Mouse (Mus musculus) kidney, postnatal 25 days (tissue): ENCODE data around the gene Jrkl.

Experiments used
- DNase-seq, 2 experiments: peaks; one replicate each; pipeline ENCODE4 v3.0.0; 2021; ENCODE audit warnings: mixed read lengths in 2 of 2

Jrkl gene

DNA sequence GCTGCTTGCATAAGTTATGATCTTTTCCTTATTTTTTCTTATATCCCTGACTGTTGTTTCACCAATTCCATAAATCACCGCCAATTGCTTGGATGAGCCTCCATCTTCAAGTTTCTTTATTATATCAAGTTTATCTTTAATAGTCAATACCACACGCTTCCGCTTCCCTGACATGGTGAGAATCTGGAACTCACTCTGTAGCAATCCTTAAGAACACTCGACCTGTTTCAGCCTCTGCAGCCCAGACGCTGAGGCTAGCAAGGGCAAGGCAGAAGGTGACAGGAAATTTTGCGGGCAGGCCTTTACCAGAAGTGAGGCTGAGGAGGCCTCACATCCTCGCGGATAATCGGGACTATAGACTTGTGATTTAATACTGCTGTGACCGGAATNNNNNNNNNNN lies at the start of gene Jrkl:
TSS of gene Jrkl (minus strand) at position 349 of the 400 bp plus-strand sequence.
- DNase-seq: peak; percentile 24 to 52

DNA sequence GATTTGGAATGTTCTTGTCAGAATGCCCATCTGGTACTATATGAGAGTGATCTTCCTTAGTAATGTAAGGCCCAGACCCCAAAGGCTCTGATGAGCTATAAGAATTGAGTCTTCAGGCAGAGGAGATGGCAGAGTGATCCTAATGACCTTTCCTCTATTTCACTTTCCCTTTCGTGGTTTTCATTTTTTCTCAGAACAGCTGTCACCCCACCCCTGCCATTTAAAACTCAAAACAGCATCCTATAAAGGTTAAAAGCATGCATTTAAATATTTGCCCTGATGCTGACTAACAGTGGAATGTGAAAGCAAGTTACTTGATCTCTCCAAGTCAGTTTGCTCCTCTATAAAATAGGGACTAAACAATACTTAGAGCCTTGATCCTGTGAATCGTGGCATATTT lies 41.9 kb upstream of the Jrkl start:
- DNase-seq: no peak

- DNase-seq: no peak
These were observed 27.6 kb upstream of the Jrkl start for GRCm38 (mm10) chr9:13273219-13273618.

DNA sequence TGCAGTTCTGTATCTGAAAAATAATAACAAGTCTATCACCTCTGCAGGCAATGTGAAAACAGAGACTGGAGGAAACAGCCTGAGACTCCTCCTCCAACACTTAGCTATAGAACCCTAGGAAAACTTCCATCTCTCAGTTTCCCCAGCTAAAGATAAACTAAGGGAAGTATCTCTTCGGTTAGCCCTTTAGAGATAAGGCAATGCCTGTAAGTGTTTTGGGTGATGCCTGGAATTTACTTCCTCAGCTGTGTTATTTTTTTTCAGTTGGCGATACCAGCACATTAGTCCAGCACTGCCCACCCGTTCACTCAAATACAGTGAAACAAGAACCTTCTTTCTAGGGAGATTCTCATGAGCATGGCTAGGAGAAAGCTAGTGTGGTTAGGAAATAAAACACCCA lies 15.4 kb upstream of the Jrkl start:
- no peak for DNase-seq

GRCm38 (mm10) chr9:13258173-13258572 lies 12.5 kb upstream of the Jrkl start:
- DNase-seq: no peak

DNA sequence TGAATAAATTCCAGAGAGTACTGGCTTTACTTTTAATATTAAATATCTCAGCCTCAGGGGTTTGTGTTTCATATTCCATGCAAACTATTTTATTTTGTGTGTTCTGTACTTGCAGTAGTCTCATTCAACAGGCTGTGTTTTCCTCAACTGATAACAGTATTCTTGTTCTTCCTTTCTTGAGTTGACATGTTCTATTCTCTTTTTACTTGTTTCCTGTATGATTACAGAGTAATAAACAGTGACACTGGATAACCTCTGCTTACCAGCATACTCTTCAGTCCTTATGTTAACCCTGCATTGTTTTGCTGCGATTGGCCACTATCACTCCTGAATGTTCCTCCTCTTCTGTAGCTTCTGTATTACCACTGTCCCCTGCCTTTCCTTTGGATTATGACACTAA lies 11.1 kb upstream of the Jrkl start:
- no peak for DNase-seq

DNA sequence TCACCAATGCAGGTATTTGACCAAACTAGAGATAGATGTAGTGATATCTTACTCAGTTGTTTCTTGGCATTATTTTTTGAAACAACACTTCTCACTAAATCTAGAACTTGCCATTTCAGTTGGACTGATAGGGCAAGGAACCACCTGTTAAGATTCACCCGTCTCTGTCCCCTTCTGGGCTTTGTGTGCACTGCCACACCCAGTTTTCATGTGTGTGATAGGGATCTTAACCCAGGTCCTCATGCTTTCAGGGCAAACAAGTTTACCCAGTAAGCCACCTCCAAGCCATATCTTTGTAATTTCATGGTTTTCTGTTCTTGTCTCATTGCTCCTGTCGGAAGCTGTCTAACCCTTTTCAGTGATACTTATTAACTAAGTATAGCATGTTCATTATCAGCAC lies 5.6 kb upstream of the Jrkl start:
- no peak for DNase-seq

GRCm38 (mm10) chr9:13248104-13248503 lies 2.5 kb upstream of the Jrkl start:
- no peak for DNase-seq

GRCm38 (mm10) chr9:13246815-13247638 lies 1.4 kb upstream of the Jrkl start, which contains the start of gene Ccdc82:
Gene Ccdc82 (plus strand): TSS chr9:13246955.
- DNase-seq: peak; percentile 97 to 98

GRCm38 (mm10) chr9:13242321-13242720 lies 3.3 kb downstream of the Jrkl start:
- no peak for DNase-seq

DNA sequence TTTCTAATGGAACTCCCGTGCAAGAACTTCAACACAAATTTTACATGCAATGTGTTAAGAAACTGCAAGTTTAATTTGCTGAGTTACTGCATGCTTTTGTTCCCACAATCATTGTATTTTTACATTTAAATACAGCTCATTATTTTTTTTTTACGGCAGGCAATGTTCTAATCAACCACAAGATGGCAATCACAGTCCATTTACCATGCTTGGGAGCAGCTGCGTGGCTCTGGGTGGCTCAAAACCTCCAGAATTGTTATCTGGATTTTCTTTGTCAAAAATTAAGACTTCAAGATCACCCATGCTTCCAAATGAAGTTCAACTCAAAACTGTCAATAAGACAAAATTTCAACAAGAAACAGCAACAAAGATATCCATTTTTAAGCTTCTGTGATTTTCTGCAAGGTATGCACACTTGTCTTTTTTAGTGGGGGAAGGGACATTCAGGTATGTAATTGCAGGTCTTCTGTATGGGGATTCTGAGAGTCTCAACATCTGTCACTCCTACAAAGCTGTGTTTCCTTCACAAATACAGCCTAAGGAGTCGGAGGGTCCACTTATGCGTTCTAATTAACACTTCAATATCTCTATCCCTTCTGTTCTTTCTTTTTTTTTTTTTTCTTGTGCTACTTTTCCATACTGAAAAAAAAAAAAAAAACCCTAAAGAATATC lies 13.9 kb downstream of the Jrkl start:
- peak; percentile 24 to 41 for DNase-seq

DNA sequence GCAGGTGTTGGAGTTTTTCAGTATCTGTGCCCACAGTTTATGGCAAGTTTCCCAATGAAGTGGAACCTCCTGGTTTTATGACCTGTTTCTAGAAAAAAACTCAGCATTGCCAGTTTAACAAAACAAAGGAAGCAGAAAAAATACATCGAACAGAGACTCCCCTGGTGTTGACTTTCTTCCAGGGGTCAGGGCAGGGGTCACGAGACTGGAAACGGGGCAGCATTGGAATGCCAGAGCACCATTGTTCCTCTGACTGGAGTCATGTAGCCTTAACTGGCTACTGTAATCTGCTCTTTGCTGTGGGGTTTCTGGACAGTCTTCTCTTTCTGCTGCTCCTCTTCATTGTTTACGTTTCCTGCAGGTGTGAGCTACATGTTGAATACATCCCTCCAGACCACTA lies 15.1 kb downstream of the Jrkl start:
- no peak for DNase-seq

DNA sequence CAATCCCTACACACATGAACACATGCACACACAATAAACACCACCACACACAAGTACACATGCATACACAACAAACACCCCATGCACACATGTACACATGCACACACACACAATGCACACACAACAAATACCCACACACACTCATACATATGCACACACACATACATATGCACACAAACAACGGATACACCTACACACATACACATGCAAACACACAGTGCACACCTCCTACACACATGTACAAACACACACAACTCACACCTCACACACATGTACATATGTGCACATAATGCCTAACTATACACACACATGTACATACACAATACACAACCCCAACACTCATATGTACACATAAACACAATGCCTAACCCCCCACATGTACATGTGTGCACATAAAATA lies 19.8 kb downstream of the Jrkl start:
- no peak for DNase-seq

DNA sequence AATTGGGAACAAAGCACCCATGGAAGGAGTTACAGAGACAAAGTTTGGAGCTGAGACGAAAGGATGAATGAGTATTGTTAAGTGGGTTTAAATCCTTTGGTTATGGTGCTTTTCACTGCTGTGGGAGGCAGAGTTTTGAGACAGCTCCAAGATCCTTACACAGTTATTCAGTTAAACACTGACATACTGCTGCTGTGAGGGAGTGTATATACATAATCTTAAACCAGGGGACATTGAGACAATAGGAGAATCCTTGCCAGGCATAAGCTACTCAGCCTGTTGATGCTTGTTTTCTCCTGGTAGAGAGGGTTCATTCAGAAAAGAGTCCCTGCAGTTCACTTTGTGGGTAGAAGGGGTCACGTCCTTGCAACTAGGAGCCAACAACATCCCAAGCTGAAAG lies 39.3 kb downstream of the Jrkl start:
- no peak for DNase-seq

- DNase-seq: no peak
These were observed 41.9 kb downstream of the Jrkl start for GRCm38 (mm10) chr9:13203681-13204080.

GRCm38 (mm10) chr9:13203109-13203508 lies 42.5 kb downstream of the Jrkl start:
- no peak for DNase-seq

GRCm38 (mm10) chr9:13200079-13200478 lies 45.5 kb downstream of the Jrkl start:
- DNase-seq: no peak

DNA sequence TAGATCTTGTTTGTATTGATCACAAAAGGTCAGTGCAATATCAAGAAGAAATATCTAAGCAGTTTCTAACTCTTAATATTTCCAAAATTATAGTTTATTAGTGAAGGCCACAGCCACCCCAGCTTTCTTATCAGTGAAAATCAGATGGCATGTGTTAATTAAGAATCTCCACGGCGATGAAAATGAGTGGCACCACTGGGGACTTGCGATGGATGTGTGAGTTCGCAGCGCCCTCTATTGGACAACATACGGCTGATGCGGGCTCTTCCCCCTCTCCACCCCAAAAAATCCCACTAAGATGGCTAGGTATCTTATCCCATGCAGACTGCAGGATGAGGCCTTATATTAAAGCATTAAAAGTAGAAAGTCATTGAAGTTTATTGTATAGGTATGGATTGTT lies 49.9 kb downstream of the Jrkl start:
- peak; percentile 21 to 32 for DNase-seq

DNA sequence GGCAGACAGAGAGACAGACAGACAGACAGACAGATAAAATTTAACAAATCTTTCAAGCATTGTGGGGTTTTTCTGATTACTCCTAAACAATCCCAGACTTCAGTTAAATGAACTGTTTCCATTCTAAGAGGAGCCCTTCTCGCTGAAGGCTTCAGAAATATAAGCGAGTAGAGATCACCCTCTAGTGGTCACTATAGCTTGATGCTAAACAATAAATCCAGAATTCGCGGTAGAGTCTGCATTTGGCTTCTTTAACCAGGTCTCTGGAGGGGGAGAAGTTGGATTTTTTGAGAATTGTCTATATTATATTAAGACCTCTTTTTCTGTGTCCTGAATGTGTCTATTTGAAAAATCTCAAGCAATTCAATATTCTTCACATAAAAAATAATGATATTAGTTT lies 50.4 kb downstream of the Jrkl start:
- no peak for DNase-seq

- DNase-seq: no peak
These were observed 51.0 kb downstream of the Jrkl start for GRCm38 (mm10) chr9:13194619-13195018.
